Mouse (Mus musculus) large intestine, adult 2 months (tissue): ENCODE data around the gene Zbtb12. TPM values are rescaled to one million over a fixed set of nuclear protein-coding genes. Genes with fewer than 3 reads are reported as not detected.
"Not testable (repeated sequence)": the region's sequence is repeated elsewhere in the genome, so short reads cannot be mapped to it uniquely, and the experiment has no call there.

Experiments
- DNase-seq: peaks from one replicate; pipeline ENCODE4 v3.0.0-alpha.2; 2012; ENCODE audit warnings: low read depth, low spot score
- WGBS: fragments of 180-500 bp; shearing (Covaris S2); methylation state at CpG from one replicate; pipeline ENCODE4 v1.1.7; 2018; 5-methylcytosine and 5-hydroxymethylcytosine counted together
- polyA plus RNA-seq: library from polyadenylated mRNA; depleted of rRNA; stranded (reverse); fragments of >200 nt; gene quantifications from 2 replicates; pipeline ENCODE4 v1.2.3, GENCODE M21; 2012; rRNA removed

Gene Zbtb12
- 4.7 and 5.8 TPM in 2 replicates for polyA plus RNA-seq

DNA sequence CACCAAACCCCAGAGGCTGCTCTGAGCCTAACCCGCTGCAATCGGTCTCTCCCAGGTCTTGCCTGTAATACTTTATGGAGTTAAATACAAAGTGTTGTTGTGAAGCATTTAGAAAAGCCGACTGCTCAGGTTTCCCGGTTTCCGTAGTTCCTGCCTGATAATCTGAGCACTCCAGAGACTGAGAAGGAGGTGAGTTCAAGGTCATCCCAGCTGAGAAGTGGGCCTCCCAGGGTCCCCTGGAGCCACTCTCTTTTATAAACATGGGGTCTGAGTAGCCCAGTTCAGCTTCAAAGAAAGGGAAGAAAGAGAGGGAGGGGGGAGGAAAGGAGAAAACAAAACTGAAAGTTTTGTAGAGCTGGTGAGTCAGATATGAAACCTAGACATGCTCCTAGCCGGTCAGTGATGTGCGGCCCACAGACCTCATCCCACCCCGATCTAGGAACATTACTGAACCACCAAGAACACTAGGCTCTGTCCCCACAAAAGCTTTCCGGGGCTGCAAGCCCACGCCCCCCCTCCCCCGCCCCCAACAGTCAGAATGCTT is at the start of gene Zbtb12:
Gene Zbtb12, plus strand, starts transcription at position 148 of the 544 bp plus-strand sequence.
- WGBS, result 51% methylated on average over 11 of the region's 11 CpGs
- no peak for DNase-seq

DNA sequence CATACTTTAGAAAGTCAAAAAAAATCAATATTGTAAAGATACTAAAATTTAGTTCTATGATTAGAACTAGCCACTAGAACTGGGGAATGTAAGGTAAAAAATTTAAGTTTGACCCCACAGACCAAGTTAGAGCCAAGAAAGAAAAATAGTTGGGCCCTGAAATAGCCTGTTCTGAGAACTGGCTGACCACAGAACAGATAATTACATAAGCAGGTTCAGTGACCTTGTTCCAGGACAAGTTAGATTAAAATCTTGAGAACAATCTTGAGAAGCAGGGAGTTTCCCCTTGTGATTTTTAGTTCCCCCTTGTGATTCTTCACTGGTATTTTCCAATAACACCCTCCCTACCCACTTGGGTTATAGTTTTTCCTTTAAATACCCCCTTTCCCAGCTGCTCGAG is 48.5 kb upstream of the Zbtb12 start:
- not testable (repeated sequence) for DNase-seq
- WGBS, result 93% methylated on average over 1 of the region's 1 CpGs

DNA sequence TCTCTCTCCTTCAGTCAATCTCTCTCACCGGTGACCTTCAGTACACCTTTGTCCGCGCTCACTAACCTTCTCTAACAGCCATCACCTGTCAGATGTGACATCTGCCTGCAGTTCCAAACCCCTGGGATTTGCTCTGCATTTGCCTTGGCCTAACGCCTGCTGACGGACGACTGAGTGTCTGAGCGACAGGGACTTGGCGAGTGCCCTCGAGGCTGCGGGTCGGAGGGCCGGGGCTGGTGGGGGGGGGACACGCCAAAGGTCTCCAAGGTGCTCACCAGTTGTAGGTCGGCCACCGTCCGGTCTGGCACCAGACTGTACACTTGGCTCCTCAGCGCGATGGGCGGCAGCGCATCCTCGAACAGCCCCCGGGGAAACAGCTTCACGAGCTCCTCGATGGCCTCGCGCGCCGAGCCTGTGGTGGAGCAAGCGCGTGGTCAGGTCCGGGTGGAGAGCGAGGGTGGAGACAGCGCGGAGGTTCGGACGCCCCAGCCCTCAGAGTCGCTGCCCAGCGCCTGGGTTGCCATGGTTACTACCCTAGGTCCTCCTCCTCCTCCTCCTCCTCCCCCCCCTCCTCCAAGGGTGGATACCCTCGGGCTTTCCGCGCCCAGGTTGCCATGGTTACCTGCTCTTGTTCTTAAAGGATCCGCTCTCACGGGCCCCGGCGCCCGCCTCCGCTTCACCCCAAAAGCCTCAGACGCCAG is 43.0 kb upstream of the Zbtb12 start:
- no peak for DNase-seq
- WGBS, result 3% methylated on average over 48 of the region's 48 CpGs

DNA sequence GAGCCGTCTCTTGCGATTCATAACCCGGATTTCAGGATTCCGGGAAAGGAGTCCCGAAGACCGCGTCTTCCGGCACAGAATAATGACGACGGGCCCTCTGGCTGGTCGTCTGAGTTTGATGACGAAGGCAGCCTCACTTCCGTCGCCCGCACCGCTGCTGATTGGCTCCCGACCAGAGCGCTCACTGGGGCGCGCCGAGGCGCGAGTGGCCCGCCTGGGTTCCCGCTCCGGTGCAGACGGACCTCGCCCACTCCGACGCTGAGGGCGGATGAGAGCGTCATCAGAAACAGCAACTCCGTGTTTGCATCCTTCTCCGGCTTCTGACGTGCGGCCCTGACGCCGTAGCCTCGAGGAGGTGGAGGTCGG is 42.4 kb upstream of the Zbtb12 start, which contains the start of the genes Stk19 and Dxo:
Gene Stk19, minus strand, starts transcription at position 90 of the 366 bp plus-strand sequence.
Gene Dxo, plus strand, starts transcription at position 164 of the 366 bp plus-strand sequence.
- DNase-seq, result peak; percentile 76
- WGBS, result under 1% methylated on average over 40 of the region's 40 CpGs

DNA sequence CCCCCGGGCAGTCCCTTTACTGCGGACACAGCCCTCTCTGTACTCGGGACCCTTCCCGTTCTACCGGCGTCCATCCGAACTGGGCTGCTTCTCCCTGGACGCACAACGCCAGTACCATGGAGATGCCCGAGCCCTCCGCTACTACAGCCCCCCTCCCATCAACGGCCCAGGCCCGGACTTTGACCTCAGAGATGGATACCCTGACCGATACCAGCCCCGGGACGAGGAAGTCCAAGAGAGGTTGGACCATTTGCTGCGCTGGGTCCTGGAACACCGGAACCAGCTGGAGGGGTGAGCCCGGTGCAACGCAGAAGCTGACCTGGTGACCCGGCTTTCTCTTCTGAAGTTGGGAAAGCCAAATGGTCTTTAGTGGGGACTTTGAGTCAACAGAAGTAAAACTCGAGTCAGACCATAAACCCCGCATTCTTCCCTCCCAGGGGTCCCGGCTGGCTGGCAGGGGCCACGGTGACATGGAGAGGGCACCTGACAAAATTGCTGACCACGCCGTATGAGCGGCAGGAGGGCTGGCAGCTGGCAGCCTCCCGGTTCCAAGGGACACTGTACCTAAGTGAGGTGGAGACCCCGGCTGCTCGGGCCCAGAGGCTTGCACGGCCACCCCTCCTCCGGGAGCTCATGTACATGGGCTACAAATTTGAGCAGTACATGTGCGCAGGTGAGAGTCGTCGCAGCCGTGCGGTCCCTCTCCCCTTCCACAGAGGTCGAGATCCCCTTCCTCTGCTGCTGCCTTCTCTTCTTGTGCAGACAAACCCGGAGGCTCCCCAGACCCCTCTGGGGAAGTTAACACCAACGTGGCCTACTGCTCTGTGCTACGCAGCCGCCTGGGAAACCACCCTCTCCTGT is 41.6 kb upstream of the Zbtb12 start:
- DNase-seq, result no peak
- 25% methylated on average over 43 of the region's 43 CpGs for WGBS

DNA sequence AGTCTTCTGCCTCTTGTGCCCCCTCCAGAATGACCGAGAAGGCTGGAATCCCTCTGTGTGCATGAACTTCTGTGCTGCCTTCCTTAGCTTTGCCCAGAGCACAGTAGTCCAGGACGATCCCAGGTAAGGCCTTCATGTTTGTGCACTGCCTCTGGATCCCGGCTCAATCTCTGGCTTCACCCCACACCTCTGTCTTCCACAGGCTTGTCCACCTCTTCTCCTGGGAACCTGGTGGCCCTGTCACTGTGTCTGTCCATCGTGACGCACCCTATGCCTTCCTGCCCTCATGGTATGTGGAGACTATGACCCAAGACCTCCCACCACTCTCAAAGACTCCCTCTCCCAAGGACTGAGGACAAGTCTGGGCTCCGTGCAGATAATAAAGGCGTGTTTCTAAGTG is 40.5 kb upstream of the Zbtb12 start:
- 90% methylated on average over 7 of the region's 7 CpGs for WGBS
- DNase-seq, result no peak

DNA sequence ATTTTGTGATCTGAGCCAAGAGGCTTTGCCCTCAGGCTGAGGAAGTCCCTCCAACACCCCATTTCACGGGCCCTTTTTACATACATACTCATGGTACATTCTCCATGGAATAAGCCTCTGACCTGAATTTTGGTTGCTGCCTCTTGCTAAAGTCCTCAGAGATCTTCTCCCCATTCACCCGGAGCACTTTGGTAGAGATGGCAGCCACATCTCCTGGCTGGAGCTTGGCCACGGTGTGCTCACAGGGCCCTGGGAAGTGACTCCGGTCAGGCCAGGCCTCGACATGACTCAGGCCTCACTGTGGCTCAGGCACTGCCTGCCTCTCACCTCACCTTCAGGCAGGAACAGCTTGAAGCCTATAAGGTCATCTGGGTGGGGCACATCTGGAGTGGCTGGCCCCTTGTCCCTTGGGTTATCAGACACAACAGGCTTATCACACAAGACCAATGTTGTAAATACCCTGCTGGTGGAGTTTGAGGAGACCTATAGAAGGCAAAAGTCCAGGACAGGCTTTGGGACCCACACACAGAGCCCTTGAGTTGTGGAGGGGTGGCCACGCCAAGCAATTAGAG is 38.5 kb upstream of the Zbtb12 start:
- WGBS, result 77% methylated on average over 6 of the region's 6 CpGs
- DNase-seq, result no peak

DNA sequence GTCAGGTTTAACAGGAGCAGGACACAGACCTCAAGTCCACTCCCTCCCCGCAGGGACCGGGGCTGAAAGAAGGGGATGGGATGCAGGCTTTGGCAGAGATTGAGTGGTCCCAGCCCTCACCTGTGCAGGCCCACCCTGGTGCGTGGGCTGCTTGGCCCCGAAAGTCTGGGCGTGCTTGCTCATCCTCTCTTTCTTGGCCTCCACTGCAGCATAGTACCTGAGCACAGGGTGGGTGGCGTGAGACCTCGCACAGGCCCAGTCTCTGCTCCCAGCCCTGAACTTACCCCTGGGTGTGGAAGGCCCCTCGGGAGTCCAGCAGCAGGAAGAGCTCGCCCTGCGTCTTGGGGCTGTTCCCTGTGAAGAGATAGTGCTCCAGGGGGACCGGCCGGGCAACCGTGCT is 34.4 kb upstream of the Zbtb12 start:
- WGBS, result 96% methylated on average over 13 of the region's 13 CpGs
- DNase-seq, result no peak

DNA sequence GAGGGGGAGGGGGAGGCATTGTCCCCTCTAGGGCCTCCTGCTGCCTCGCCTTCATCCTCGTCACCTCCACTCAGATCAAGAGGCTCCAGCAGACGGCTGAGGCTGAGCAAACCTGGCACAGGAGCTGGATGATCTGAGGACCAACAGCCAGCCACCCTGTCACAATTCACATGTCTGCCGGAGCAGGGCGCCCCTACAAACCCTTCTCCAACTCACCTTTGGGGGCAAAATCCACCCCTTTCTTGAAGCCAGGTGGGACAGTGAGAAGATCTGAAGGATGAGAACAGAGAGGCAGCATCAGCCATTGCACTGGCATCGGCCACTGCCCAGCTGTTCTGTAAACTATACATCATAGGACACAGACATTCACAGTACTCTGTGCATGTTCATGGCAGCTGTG is 32.1 kb upstream of the Zbtb12 start:
- 94% methylated on average over 6 of the region's 6 CpGs for WGBS
- no peak for DNase-seq

DNA sequence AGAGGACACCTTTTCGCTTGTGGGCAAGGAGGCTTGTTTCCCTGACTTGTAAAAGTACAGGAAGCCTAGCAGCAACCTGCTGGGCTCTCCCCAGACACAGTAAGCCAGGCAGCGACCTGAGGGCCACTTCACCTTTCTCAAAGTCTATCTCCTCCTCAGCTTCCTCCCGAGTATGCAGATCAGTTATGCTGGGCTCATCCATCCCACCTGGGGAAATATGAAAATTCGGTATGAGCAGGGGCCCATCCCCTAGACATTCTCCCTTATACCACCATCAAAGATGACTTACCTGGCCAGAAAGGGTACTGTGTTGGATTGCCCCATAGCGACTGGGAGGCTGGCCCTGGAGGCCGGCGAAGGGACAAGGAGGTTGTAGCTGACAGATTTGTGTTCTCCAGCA is 31.7 kb upstream of the Zbtb12 start:
- DNase-seq, result no peak
- WGBS, result 94% methylated on average over 7 of the region's 7 CpGs

DNA sequence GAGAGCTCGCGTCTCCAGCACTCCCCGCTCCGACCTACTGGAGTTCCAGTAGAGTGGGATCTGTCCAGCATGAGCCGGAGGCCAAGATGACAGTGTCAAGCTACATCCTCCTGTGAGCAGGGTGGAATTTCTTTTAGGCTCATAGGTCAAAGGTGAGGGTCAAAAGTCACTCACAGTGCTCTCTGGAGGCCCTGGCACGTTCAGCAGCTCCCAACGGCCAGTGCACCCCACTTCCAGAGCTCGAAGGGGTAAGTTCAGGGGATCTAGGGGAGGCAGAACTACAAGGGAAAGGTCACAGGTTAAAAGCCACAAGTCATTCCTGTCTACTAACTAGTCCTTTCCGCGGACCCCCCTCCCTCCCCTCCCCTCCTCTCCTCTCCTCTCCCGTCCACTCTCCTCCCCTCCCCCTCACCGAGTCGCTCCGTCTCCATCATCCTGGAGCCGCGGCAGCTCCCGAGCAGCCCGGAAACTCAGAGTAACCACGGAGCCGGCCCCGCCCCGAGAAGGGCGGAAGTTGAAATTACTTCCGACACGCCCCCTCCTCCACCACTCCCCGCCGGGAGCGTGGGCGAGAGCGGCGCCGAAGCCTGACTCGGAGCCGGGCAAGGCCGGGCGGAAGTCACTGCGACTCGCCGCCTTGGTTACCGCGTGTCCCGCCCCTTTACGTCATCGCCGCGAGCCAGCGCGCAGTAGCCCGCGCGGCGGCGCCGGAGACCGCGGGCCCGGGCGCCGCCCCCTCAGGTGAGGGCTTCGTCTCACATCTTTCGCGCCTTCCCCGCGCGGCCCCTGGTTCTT is 29.4 kb upstream of the Zbtb12 start, which contains the start of the genes Skiv2l and Nelfe:
Gene Skiv2l, minus strand, starts transcription at position 489 of the 795 bp plus-strand sequence.
Gene Nelfe, plus strand, starts transcription at position 670 of the 795 bp plus-strand sequence.
- under 1% methylated on average over 62 of the region's 65 CpGs for WGBS
- peak; percentile 80 for DNase-seq

DNA sequence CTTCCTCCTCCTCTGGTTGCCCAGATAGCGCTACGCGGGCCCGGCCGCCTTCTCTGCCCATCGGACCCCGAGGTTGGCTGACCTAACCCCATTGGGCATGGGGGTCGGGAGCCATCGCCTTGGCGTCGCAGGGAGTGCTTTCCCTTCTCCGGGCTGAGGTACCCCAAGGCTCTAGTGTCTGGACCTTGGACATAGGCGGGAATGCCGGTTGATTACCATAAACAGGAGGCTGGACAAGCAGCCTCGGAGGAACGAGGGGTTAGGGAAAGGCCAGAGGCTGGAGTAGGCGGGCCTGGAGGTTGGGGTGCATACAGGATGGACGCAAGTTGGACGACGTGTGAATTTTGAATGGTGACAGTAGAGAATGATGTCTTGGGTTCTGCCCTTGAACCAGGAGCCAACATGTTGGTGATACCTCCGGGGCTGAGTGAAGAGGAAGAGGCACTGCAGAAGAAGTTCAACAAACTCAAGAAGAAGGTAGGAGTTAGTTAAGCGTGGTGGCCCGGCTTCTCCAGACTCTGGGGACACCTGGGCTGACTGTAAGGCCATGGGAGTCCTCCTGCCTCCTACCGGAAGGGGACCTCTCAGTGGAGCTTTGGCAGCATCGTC is 28.7 kb upstream of the Zbtb12 start:
- no peak for DNase-seq
- WGBS, result under 1% methylated on average over 25 of the region's 25 CpGs

DNA sequence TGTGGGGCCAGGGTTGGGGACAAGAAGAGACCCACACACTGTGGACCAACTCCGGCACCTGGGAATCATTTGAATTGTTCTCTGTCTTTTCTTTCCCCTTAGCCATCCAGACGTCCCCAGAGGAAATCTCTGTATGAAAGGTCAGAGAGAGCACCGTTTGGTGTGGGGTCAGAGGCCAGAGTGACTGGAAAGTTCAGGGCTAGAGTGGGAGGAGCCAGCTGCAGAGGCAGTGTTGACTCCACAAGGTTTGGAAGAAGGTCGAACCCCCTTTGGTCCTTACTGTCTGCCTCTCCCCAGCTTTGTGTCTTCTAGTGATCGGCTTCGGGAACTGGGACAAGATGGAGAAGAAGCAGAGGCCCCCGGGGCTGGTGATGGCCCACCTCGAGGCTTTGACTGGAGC is 25.8 kb upstream of the Zbtb12 start:
- DNase-seq, result no peak
- 74% methylated on average over 8 of the region's 8 CpGs for WGBS

DNA sequence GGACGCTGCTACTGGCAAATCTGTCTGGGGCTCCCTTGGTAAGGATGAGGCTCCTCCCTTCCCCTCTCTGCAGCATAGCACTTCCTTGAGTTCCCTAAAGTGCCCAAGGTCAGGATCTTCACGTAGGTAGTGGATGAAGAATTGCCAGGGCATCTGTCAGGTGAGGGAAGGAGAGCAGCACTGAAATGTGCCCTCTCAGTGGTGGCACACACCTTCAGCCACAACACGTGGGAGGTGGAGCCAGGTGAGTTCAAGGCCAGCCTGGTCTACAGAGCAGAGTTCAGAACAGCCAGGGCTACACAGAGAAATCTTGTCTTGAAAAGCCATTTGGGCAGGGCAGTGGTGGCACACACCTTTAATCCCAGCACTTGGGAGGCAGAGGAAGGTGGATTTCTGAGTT is 24.5 kb upstream of the Zbtb12 start:
- 36% methylated on average over 3 of the region's 3 CpGs for WGBS
- DNase-seq, result no peak

DNA sequence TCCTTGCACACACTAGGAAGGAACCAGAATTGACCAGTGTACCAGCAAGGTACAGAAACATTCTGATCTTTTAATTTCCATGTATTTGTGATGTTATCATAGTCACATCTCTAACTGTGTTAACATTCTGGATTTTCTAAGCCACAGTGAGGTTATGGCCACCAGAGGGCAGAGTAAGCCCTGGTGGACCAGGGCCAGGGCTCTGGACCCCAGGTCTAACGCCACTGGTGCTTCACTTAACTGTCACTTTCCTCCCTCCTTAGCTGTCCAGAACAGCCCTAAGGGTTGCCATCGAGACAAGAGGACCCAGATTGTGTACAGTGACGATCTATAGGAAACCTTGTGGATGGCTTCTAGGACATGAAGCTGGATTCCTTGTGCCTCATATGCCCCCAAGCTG is 23.5 kb upstream of the Zbtb12 start:
- 26% methylated on average over 3 of the region's 3 CpGs for WGBS
- no peak for DNase-seq

DNA sequence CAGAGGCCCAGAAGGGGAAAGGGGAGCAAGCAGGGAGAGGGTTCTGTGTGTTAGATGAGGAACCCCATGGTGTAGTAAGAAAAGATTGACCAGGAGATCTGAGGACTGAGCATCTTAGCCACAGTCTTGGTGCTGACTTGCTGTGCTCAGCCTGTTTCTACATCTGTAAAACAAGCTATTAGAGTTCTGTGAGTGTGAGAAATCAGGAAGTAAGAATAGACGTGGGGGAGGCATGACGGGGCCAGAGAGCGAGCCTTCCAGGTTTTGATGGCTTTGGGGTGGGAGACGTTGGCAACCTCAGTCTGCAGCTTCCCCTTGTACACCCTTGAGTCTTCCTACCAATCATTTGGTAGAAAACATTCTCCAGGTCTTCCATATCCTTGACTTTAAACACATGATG is 20.6 kb upstream of the Zbtb12 start:
- WGBS, result 76% methylated on average over 4 of the region's 4 CpGs
- no peak for DNase-seq

DNA sequence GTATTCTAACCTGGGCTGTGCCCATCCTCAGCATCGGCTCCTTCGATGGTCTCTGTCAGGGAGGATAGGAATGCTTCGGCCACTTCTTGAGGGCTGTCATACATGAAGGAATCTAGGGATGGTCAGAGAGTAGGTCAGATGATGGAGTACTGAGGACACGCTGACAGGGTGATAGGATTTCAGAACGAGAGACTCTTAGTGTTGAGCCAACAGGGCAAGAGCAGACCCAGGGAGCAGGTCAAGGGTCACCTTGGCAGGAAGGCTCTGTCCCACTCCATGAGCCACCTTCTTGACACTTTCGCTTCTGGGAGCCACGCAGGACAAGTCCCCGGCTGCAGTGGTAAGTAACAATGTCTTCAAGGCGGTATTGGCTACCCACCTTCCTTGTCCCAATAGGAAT is 18.8 kb upstream of the Zbtb12 start:
- 84% methylated on average over 9 of the region's 9 CpGs for WGBS

DNA sequence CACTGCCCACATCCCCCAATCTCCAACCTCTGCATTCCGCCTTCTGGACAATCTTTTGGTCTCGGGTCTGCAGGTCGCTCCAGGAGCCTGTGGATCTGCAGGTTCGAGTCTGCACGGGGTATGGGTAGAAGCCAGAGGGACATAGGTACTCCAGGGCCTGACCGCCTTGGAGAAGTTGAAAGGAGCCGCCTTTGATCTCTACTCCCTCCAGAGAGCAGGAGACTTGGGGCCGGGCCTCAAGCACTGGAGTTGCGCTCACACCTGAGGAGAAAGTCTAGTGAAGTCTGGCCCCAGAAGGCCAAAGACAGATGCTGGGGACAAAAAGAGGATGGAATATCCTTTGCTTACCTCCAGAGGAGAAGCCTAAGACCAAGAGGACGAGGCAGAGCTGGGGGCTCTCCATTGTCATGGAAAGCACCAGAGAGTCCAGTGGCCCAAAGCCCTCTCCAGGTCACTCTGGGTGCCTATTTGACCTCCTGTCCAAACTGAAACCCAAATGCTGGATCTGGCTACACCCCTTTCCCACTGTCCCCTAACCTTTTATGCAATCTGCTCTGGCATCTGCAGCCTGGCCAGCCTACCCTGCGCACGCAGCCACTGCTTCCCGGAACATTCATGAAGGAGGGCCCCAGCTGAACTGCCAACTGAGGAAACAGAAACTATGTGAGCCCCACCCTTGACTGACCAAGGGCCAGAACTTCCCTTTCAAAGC is 17.4 kb upstream of the Zbtb12 start:
- WGBS, result 35% methylated on average over 13 of the region's 13 CpGs
- DNase-seq, result peak; percentile 53

More for the DNA sequence above, 18.8 kb upstream of the Zbtb12 start:
- no peak for DNase-seq
